Mouse (Mus musculus): Measurements from ENCODE around the gene Grin2b. TPM values are rescaled to one million over a fixed set of nuclear protein-coding genes. Genes with fewer than 3 reads are reported as not detected.
"Not testable (repeated sequence)": the region's sequence is repeated elsewhere in the genome, so short reads cannot be mapped to it uniquely, and the experiment has no call there.

Gene Grin2b
- total and polyA plus RNA-seq, 2 experiments from 2014 or later, result 64.1 to 76.4 TPM

DNA sequence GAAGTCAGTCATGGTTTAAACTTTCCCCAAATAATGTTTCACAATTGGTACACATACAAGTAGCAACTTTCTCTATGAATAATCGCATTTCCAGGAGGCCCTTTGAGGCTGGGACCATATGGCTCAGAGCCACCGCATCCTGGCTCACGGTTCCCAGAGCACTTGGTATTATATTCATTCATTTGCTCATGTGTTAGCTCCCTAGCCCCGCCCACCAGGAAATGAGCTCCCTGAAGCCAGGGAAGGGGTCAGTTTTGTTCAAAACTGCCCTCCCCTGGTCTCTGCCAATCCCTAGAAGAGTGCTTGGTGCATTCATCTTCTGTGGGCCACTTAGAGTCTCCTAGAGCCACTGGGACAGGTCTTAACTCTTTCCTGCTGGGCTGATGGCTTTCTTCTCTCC lies 344.3 kb downstream of the Grin2b start:
- Histone ChIP-seq H3K4me3 (ENCODE audit: low read depth, low read length) (no peak overlapping the region), H3K27ac (ENCODE audit: low read depth, low read length) (no peak overlapping the region), H3K9ac (replicated peaks; ENCODE audit: low read length, poor library complexity, severe bottlenecking) (no peak overlapping the region), H3K36me3 (ENCODE audit: insufficient read depth, low read length) (no peaks in the 10 kb centered on the region), H3K4me1 (ENCODE audit: insufficient read depth, low read length) (0 out of 2 replicates have a peak, but pooled peaks cover 2% of the 10 kb centered on the region), H3K4me2 (ENCODE audit: low read depth, low read length, poor library complexity, severe bottlenecking) (no peak overlapping the region), H3K9me3 (ENCODE audit: low read length) (no peaks in the 10 kb centered on the region), H3K27me3 (ENCODE audit: insufficient read depth, low read length) (no peaks in the 10 kb centered on the region)
- WGBS, result 47% methylated on average over 4 of the region's 4 CpGs
- ATAC-seq (ENCODE audit: low FRiP score) (no peak), DNase-seq (ENCODE audit: low spot score) (no peak)
- TF ChIP-seq CTCF (IDR thresholded peaks at IDR 0.05), result no peak

DNA sequence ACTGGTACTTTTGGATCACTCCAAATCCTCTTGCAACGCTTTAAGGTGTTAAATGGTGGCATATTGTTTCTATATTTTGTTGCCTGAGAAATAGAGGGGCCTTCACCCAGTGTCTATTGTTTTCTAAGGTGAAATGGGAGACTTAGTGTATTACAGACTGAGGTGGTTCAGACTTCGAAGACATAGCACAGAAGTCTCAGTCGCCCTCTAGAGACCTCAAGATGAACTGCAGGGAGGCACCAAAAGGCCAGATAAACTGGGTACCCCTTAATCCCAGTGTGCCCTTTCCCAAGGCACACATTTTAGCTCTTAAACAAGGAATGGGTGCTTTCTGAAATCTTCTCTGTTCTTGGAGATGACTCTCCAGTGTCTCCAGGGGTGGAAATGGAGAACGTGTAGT lies 345.4 kb downstream of the Grin2b start:
- no peaks in the 10 kb centered on the region for H3K9me3 ChIP-seq (ENCODE audit: low read length)
- H3K4me1 ChIP-seq (ENCODE audit: insufficient read depth, low read length), result 0 out of 2 replicates have a peak, but pooled peaks cover 2% of the 10 kb centered on the region
- no peaks in the 10 kb centered on the region for H3K27me3 ChIP-seq (ENCODE audit: insufficient read depth, low read length)
- DNase-seq (ENCODE audit: low spot score) (peak; percentile 67), ATAC-seq (ENCODE audit: low FRiP score) (no peak)
- no peaks in the 10 kb centered on the region for H3K36me3 ChIP-seq (ENCODE audit: insufficient read depth, low read length)
- H3K27ac ChIP-seq (ENCODE audit: low read depth, low read length), result no peak overlapping the region
- H3K9ac ChIP-seq (replicated peaks; ENCODE audit: low read length, poor library complexity, severe bottlenecking), result no peak overlapping the region
- peak; percentile 81 for TF ChIP-seq CTCF (IDR thresholded peaks at IDR 0.05)
- 25% methylated on average over 4 of the region's 4 CpGs for WGBS
- no peak overlapping the region for H3K4me2 ChIP-seq (ENCODE audit: low read depth, low read length, poor library complexity, severe bottlenecking)
- no peak overlapping the region for H3K4me3 ChIP-seq (ENCODE audit: low read depth, low read length)

DNA sequence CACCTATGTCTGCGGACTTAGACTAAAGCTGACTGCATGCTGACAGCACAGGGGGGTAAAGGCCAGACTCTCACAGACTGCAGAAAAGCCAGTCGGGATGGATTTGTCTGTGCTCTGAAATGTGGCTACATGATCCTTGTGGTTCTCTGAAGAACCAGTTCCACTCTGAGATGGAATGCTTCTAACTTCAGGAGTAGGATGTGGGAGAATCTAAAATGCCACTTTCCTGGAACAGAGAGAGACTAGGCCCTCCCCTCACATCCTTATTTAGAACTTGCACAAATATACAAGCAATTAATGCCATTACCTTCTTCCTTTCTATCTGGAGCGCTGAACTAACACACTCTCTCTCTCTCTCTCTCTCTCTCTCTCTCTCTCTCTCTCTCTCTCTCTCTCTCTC lies 346.0 kb downstream of the Grin2b start:
- Histone ChIP-seq H3K36me3 (ENCODE audit: insufficient read depth, low read length) (no peaks in the 10 kb centered on the region), H3K4me2 (ENCODE audit: low read depth, low read length, poor library complexity, severe bottlenecking) (no peak overlapping the region), H3K9me3 (ENCODE audit: low read length) (no peaks in the 10 kb centered on the region), H3K27me3 (ENCODE audit: insufficient read depth, low read length) (no peaks in the 10 kb centered on the region), H3K4me1 (ENCODE audit: insufficient read depth, low read length) (0 out of 2 replicates have a peak, but pooled peaks cover 2% of the 10 kb centered on the region), H3K4me3 (ENCODE audit: low read depth, low read length) (no peak overlapping the region), H3K27ac (ENCODE audit: low read depth, low read length) (no peak overlapping the region), H3K9ac (replicated peaks; ENCODE audit: low read length, poor library complexity, severe bottlenecking) (no peak overlapping the region)
- ATAC-seq (ENCODE audit: low FRiP score) (no peak), DNase-seq (ENCODE audit: low spot score) (no peak)
- no peak for TF ChIP-seq CTCF (IDR thresholded peaks at IDR 0.05)
- 81% methylated on average over 3 of the region's 3 CpGs for WGBS

DNA sequence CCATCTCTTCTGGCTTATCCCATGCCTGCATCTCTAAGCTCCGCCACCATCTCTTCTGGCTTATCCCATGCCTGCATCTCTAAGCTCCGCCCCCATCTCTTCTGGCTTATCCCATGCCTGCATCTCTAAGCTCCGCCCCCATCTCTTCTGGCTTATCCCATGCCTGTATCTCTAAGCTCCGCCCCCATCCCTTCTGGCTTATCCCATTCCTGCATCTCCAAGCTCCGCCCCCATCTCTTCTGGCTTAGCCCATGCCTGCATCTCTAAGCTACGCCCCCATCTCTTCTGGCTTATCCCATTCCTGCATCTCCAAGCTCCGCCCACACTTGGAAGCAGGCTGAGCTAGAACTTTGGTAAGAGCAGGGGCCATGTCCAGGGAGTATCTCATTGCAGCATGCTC lies 346.5 kb downstream of the Grin2b start:
- H3K4me2 ChIP-seq (ENCODE audit: low read depth, low read length, poor library complexity, severe bottlenecking); DNase-seq (ENCODE audit: low spot score); H3K27ac ChIP-seq (ENCODE audit: low read depth, low read length); H3K27me3 ChIP-seq (ENCODE audit: insufficient read depth, low read length); ATAC-seq (ENCODE audit: low FRiP score); H3K36me3 ChIP-seq (ENCODE audit: insufficient read depth, low read length); H3K9me3 ChIP-seq (ENCODE audit: low read length); H3K9ac ChIP-seq (replicated peaks; ENCODE audit: low read length, poor library complexity, severe bottlenecking); H3K4me1 ChIP-seq (ENCODE audit: insufficient read depth, low read length); H3K4me3 ChIP-seq (ENCODE audit: low read depth, low read length): not testable (repeated sequence)
- 99% methylated on average over 7 of the region's 7 CpGs for WGBS

DNA sequence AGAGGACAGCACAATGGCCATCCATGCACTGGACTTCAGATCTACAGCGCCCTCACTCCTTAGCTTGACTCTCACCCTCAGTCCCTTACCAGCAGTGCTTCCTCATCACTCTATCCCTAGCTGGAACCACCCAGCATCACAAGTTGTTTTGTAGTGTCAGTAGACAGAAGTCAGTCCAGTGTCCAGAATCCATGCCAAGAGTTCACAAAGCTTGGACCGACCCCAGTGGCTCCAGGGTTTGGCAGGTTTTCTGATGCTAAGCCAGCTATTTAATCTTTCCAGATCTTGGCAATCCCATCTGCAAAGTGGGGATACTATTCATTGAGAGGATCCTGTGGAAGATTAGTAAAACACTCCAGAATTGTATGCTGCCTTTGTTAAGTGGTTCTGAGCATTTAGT lies 355.9 kb downstream of the Grin2b start:
- Histone ChIP-seq H3K9me3 (ENCODE audit: low read length) (no peaks in the 10 kb centered on the region), H3K4me2 (ENCODE audit: low read depth, low read length, poor library complexity, severe bottlenecking) (no peak overlapping the region), H3K27me3 (ENCODE audit: insufficient read depth, low read length) (no peaks in the 10 kb centered on the region), H3K4me3 (ENCODE audit: low read depth, low read length) (no peak overlapping the region), H3K9ac (replicated peaks; ENCODE audit: low read length, poor library complexity, severe bottlenecking) (no peak overlapping the region), H3K4me1 (ENCODE audit: insufficient read depth, low read length) (no peaks in the 10 kb centered on the region), H3K27ac (ENCODE audit: low read depth, low read length) (no peak overlapping the region), H3K36me3 (ENCODE audit: insufficient read depth, low read length) (no peaks in the 10 kb centered on the region)
- ATAC-seq (ENCODE audit: low FRiP score) (no peak), DNase-seq (ENCODE audit: low spot score) (no peak)
- TF ChIP-seq CTCF (IDR thresholded peaks at IDR 0.05), result no peak
- WGBS, result 87% methylated on average over 2 of the region's 2 CpGs

DNA sequence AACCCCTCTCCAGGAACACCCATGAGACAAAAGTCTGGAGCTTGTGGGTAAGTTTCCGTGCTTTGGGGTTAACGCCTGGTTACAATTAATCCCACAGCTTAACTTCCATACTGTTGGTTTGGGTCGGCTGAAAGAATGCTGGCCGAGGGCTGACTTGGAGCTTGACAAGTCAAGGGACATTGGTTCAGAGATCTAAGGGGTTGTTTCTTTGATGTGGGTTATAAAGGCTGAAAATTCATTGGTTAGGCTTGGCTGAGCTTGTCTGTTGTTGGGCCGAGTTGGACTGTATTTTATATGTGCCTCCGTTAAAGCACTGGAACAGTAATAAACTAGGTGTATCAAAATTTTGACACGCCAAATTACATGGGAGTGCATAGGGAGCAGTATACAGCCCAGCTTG lies 359.6 kb downstream of the Grin2b start:
- H3K4me1 ChIP-seq (ENCODE audit: insufficient read depth, low read length), result no peaks in the 10 kb centered on the region
- no peak overlapping the region for H3K27ac ChIP-seq (ENCODE audit: low read depth, low read length)
- H3K9me3 ChIP-seq (ENCODE audit: low read length), result no peaks in the 10 kb centered on the region
- no peak overlapping the region for H3K4me3 ChIP-seq (ENCODE audit: low read depth, low read length)
- no peaks in the 10 kb centered on the region for H3K27me3 ChIP-seq (ENCODE audit: insufficient read depth, low read length)
- no peaks in the 10 kb centered on the region for H3K36me3 ChIP-seq (ENCODE audit: insufficient read depth, low read length)
- TF ChIP-seq CTCF (IDR thresholded peaks at IDR 0.05), result no peak
- ATAC-seq (ENCODE audit: low FRiP score) (no peak), DNase-seq (ENCODE audit: low spot score) (no peak)
- 48% methylated on average over 7 of the region's 7 CpGs for WGBS
- H3K4me2 ChIP-seq (ENCODE audit: low read depth, low read length, poor library complexity, severe bottlenecking), result no peak overlapping the region
- no peak overlapping the region for H3K9ac ChIP-seq (replicated peaks; ENCODE audit: low read length, poor library complexity, severe bottlenecking)

Data from midbrain, postnatal 0 days (tissue).